Mouse (Mus musculus) heart, embryonic 10.5 days (tissue): ENCODE results near the gene Btbd35f30. TPM values are rescaled to one million over a fixed set of nuclear protein-coding genes. Genes with fewer than 3 reads are reported as not detected.
"Not testable (repeated sequence)": the region's sequence is repeated elsewhere in the genome, so short reads cannot be mapped to it uniquely, and the experiment has no call there.

ENCODE experiments used
- DNase-seq: peaks from one replicate; pipeline ENCODE4 v3.0.0-alpha.2; 2017; ENCODE audit warnings: low spot score
- H3K27ac ChIP-seq: fragments of 300-500 bp; sonication (generic); 2 replicates; pipeline ENCODE4 v1.5.1; 2016; ENCODE audit warnings: mild to moderate bottlenecking
- H3K27me3 ChIP-seq: fragments of 300-500 bp; sonication (generic); 2 replicates; pipeline ENCODE4 v1.6.1; 2016; ENCODE audit warnings: mild to moderate bottlenecking; ENCODE audit not compliant: poor library complexity, insufficient read depth, severe bottlenecking
- H3K36me3 ChIP-seq: fragments of 300-500 bp; sonication (generic); 2 replicates; pipeline ENCODE4 v1.6.1; 2016; ENCODE audit warnings: mild to moderate bottlenecking, moderate library complexity
- H3K4me1 ChIP-seq: fragments of 300-500 bp; sonication (generic); 2 replicates; pipeline ENCODE4 v1.6.1; 2016; ENCODE audit warnings: mild to moderate bottlenecking
- H3K4me3 ChIP-seq: fragments of 300-500 bp; sonication (generic); 2 replicates; pipeline ENCODE4 v1.5.1; 2016; ENCODE audit warnings: mild to moderate bottlenecking, moderate library complexity
- H3K9me3 ChIP-seq: fragments of 300-500 bp; sonication (generic); 2 replicates; pipeline ENCODE4 v1.6.1; 2016; ENCODE audit warnings: mild to moderate bottlenecking, moderate library complexity
- WGBS: fragments of 180-500 bp; shearing (Covaris S2); methylation state at CpG from one replicate; pipeline ENCODE4 v1.1.7; 2016; 5-methylcytosine and 5-hydroxymethylcytosine counted together
- polyA plus RNA-seq: library from polyadenylated mRNA; unstranded; fragments of >200 nt; fragmentation: Nextera tagmentation; extraction: Ambion mirVana; gene quantifications from 2 replicates; pipeline ENCODE4 v1.2.1, GENCODE M21; 2016

Gene Btbd35f30
- not detected in 2 replicates for polyA plus RNA-seq

- H3K9me3 ChIP-seq, H3K27me3 ChIP-seq, H3K27ac ChIP-seq, DNase-seq, H3K4me3 ChIP-seq, H3K36me3 ChIP-seq, H3K4me1 ChIP-seq: not testable (repeated sequence)
- WGBS: no CpG with 5 or more reads among the region's 4 CpGs
Observed at GRCm38 (mm10) chrX:32894325-32894724, at the start of gene Btbd35f30. TSS of gene Btbd35f30 (plus strand) at chrX:32894625.

DNA sequence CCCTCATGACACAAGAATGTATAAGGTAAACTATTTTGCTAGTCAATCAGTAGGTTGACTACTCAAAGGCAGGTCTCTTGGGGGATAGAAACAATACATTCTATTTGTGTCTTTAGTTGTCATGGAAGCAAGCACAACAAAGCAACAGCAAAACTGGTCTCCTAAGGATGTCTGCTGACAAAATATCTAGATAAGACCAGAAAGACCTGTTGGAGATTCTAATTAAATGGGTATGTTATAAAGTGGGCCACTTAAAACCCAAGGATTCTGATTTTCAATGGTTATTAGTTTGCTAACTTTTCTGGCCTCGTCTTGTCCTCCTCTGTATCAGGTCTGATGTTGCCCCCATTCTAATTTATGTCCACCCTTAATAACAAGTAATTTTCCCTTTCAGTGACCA, 47.0 kb downstream of the Btbd35f30 start, which contains the start of gene Gm21789:
Gene Gm21789, plus strand, starts transcription at position 301 of the 400 bp plus-strand sequence.
- no CpG with 5 or more reads among the region's 1 CpGs for WGBS
- H3K36me3 ChIP-seq, H3K4me1 ChIP-seq, DNase-seq, H3K9me3 ChIP-seq, H3K27ac ChIP-seq, H3K27me3 ChIP-seq, H3K4me3 ChIP-seq: not testable (repeated sequence)

Other genes with a start within 250 kb of the Btbd35f30 start
- gene Gm5926, start 243.9 kb upstream of the Btbd35f30 start, polyA plus RNA-seq: not detected in 2 replicates
- gene Btbd35f21, start 168.5 kb upstream of the Btbd35f30 start, polyA plus RNA-seq: not detected in 2 replicates
- not detected in 2 replicates for gene Gm21789, start 47.1 kb downstream of the Btbd35f30 start, polyA plus RNA-seq
- not detected in 2 replicates for gene Btbd35f5, start 79.3 kb downstream of the Btbd35f30 start, polyA plus RNA-seq